Mouse (Mus musculus): ENCODE results near the gene Top2b. TPM values are rescaled to one million over a fixed set of nuclear protein-coding genes. Genes with fewer than 3 reads are reported as not detected.

Gene Top2b
- polyA plus RNA-seq, 2 experiments = 73.0 to 91.9 TPM

GRCm38 (mm10) chr14:16405187-16405586 is 40.2 kb downstream of the Top2b start:
- no peak for DNase-seq (ENCODE audit: low spot score)

GRCm38 (mm10) chr14:16414163-16414562 is 49.2 kb downstream of the Top2b start:
- Histone ChIP-seq H3K4me2 (replicated peaks; ENCODE audit: low read depth, low read length, severe bottlenecking) (no peak overlapping the region), H3K36me3 (ENCODE audit: control insufficient read depth, insufficient read depth, low read length) (peaks cover 57% of the 10 kb centered on the region), H3K27ac (replicated peaks; ENCODE audit: low read depth, low read length) (no peak overlapping the region), H3K4me1 (ENCODE audit: control insufficient read depth, insufficient read depth, low read length) (no peaks in the 10 kb centered on the region), H3K27me3 (ENCODE audit: control insufficient read depth, insufficient read depth, low read length) (no peaks in the 10 kb centered on the region), H3K4me3 (replicated peaks; ENCODE audit: low read length) (no peak overlapping the region), H3K9me3 (ENCODE audit: control insufficient read depth, low read length) (no peaks in the 10 kb centered on the region), H3K9ac (ENCODE audit: low read depth, low read length, severe bottlenecking) (no peak overlapping the region)
- no peak for DNase-seq (ENCODE audit: low spot score)
- TF ChIP-seq POLR2A (IDR thresholded peaks at IDR 0.05; ENCODE audit: borderline replicate concordance, extremely low read depth, insufficient read depth, insufficient read length) = no peak
- WGBS = 78% methylated on average over 4 of the region's 4 CpGs
- ATAC-seq (ENCODE audit: low FRiP score, low read depth) = no peak

More at GRCm38 (mm10) chr14:16405187-16405586, 40.2 kb downstream of the Top2b start:
- Histone ChIP-seq H3K9ac (ENCODE audit: low read depth, low read length, severe bottlenecking) (no peak overlapping the region), H3K27me3 (ENCODE audit: control insufficient read depth, insufficient read depth, low read length) (no peaks in the 10 kb centered on the region), H3K4me1 (ENCODE audit: control insufficient read depth, insufficient read depth, low read length) (no peaks in the 10 kb centered on the region), H3K27ac (replicated peaks; ENCODE audit: low read depth, low read length) (no peak overlapping the region), H3K4me3 (replicated peaks; ENCODE audit: low read length) (no peak overlapping the region), H3K4me2 (replicated peaks; ENCODE audit: low read depth, low read length, severe bottlenecking) (no peak overlapping the region), H3K36me3 (ENCODE audit: control insufficient read depth, insufficient read depth, low read length) (peaks cover 37% of the 10 kb centered on the region), H3K9me3 (ENCODE audit: control insufficient read depth, low read length) (peaks cover 4% of the 10 kb centered on the region; the same call in 1 of the 2 replicates)
- WGBS = 91% methylated on average over 4 of the region's 4 CpGs
- no peak for ATAC-seq (ENCODE audit: low FRiP score, low read depth)
- no peak for TF ChIP-seq POLR2A (IDR thresholded peaks at IDR 0.05; ENCODE audit: borderline replicate concordance, extremely low read depth, insufficient read depth, insufficient read length)

DNA sequence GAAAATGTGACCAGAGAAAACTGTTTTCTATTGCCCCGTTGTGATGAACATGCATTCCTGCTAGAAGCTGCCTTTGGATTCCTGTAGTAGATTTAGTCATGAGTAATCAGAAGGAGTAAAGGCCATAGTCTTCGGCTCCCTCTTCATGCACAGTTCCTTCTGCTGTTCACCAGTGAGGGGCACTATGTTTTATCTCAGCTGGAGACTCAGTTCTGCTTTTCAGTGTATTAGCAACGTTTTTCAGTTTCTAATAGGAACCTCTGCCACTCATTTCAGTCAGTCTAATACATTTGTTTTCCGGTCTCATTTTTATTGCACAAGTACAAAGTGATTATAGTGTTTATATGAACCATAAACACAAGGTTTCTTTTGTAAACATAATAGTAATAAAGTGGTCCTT is 62.6 kb downstream of the Top2b start:
- Histone ChIP-seq H3K4me3 (replicated peaks; ENCODE audit: low read length) (no peak overlapping the region), H3K4me2 (replicated peaks; ENCODE audit: low read depth, low read length, severe bottlenecking) (no peak overlapping the region), H3K27ac (replicated peaks; ENCODE audit: low read depth, low read length) (no peak overlapping the region), H3K9ac (ENCODE audit: low read depth, low read length, severe bottlenecking) (no peak overlapping the region), H3K36me3 (ENCODE audit: control insufficient read depth, insufficient read depth, low read length) (peaks cover 71% of the 10 kb centered on the region), H3K27me3 (ENCODE audit: control insufficient read depth, insufficient read depth, low read length) (no peaks in the 10 kb centered on the region), H3K9me3 (ENCODE audit: control insufficient read depth, low read length) (no peaks in the 10 kb centered on the region), H3K4me1 (ENCODE audit: control insufficient read depth, insufficient read depth, low read length) (no peaks in the 10 kb centered on the region)
- ATAC-seq (ENCODE audit: low FRiP score, low read depth) (no peak), DNase-seq (ENCODE audit: low spot score) (no peak)
- no peak for TF ChIP-seq POLR2A (IDR thresholded peaks at IDR 0.05; ENCODE audit: borderline replicate concordance, extremely low read depth, insufficient read depth, insufficient read length)
- WGBS = 78% methylated on average over 4 of the region's 4 CpGs

- H3K27ac ChIP-seq (replicated peaks; ENCODE audit: low read depth, low read length) = no peak overlapping the region
- H3K4me3 ChIP-seq (replicated peaks; ENCODE audit: low read length) = no peak overlapping the region
- no peak overlapping the region for H3K4me2 ChIP-seq (replicated peaks; ENCODE audit: low read depth, low read length, severe bottlenecking)
- 72% methylated on average over 4 of the region's 4 CpGs for WGBS
- TF ChIP-seq POLR2A (IDR thresholded peaks at IDR 0.05; ENCODE audit: borderline replicate concordance, extremely low read depth, insufficient read depth, insufficient read length) = no peak
- DNase-seq (ENCODE audit: low spot score) (no peak), ATAC-seq (ENCODE audit: low FRiP score, low read depth) (no peak)
- H3K4me1 ChIP-seq (ENCODE audit: control insufficient read depth, insufficient read depth, low read length) = no peaks in the 10 kb centered on the region
- peaks cover 54% of the 10 kb centered on the region for H3K36me3 ChIP-seq (ENCODE audit: control insufficient read depth, insufficient read depth, low read length)
- no peak overlapping the region for H3K9ac ChIP-seq (ENCODE audit: low read depth, low read length, severe bottlenecking)
- no peaks in the 10 kb centered on the region for H3K9me3 ChIP-seq (ENCODE audit: control insufficient read depth, low read length)
- no peaks in the 10 kb centered on the region for H3K27me3 ChIP-seq (ENCODE audit: control insufficient read depth, insufficient read depth, low read length)
Observed at GRCm38 (mm10) chr14:16431941-16432499, 67.0 kb downstream of the Top2b start.

DNA sequence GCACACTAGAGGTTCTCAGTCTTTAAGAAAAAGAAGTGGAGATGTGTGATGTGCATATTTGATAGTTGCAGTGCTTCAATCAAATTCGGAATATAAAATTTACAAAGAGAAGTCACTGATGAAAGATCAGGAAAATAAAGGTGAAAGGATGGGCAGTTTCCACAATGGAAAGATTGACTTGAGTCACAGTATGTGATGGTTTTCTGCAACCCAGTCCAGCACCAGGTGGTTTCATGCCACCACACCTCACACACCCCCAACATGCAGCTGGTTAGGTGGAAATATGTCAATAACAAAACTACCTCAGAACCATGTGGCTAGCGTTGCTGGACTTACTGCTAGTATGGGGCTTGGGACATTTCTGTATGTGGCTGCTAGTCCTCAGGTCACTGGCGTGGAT is 67.6 kb downstream of the Top2b start:
- Histone ChIP-seq H3K9ac (ENCODE audit: low read depth, low read length, severe bottlenecking) (no peak overlapping the region), H3K27me3 (ENCODE audit: control insufficient read depth, insufficient read depth, low read length) (no peaks in the 10 kb centered on the region), H3K4me2 (replicated peaks; ENCODE audit: low read depth, low read length, severe bottlenecking) (no peak overlapping the region), H3K9me3 (ENCODE audit: control insufficient read depth, low read length) (no peaks in the 10 kb centered on the region), H3K4me1 (ENCODE audit: control insufficient read depth, insufficient read depth, low read length) (no peaks in the 10 kb centered on the region), H3K4me3 (replicated peaks; ENCODE audit: low read length) (no peak overlapping the region), H3K27ac (replicated peaks; ENCODE audit: low read depth, low read length) (no peak overlapping the region), H3K36me3 (ENCODE audit: control insufficient read depth, insufficient read depth, low read length) (peaks cover 49% of the 10 kb centered on the region)
- DNase-seq (ENCODE audit: low spot score) (no peak), ATAC-seq (ENCODE audit: low FRiP score, low read depth) (no peak)
- no peak for TF ChIP-seq POLR2A (IDR thresholded peaks at IDR 0.05; ENCODE audit: borderline replicate concordance, extremely low read depth, insufficient read depth, insufficient read length)
- 84% methylated on average over 3 of the region's 3 CpGs for WGBS

Data from limb, embryonic 14.5 days (tissue).